Mouse (Mus musculus) heart, postnatal 36 days (tissue): ENCODE results near the gene 9130213A22Rik. TPM values are rescaled to one million over a fixed set of nuclear protein-coding genes. Genes with fewer than 3 reads are reported as not detected.

Experiments used
- DNase-seq, 2 experiments: peaks; one replicate each; pipeline ENCODE4 v3.0.0; 2021 to 2022
- intact Hi-C: fragments of 180-260 bp; cut with DNase I; formaldehyde crosslinking; loops from one replicate; pipeline ENCODE4 v1.15.1; 2025
- total RNA-seq, 2 experiments: library from RNA; stranded (reverse); gene quantifications; 2 replicates each; pipeline ENCODE4 v1.2.3; 2021

Gene 9130213A22Rik
- total RNA-seq, 2 experiments from 2014 or later = 0.22 TPM; not detected in 1

- DNase-seq = peak; percentile 14 to 28
- intact Hi-C loops = no loop called here
These were observed 13.1 kb downstream of the 9130213A22Rik start for GRCm38 (mm10) chr11:69109032-69109900.

GRCm38 (mm10) chr11:69108223-69108622 is 14.2 kb downstream of the 9130213A22Rik start:
- intact Hi-C loops = no loop called here
- DNase-seq = no peak

GRCm38 (mm10) chr11:69107676-69108075 is 14.7 kb downstream of the 9130213A22Rik start:
- no peak for DNase-seq
- intact Hi-C loops = no loop called here

GRCm38 (mm10) chr11:69106842-69107241 is 15.5 kb downstream of the 9130213A22Rik start:
- intact Hi-C loops = no loop called here

GRCm38 (mm10) chr11:69106299-69106698 is 16.1 kb downstream of the 9130213A22Rik start:
- DNase-seq = peak in 1 of 2 experiments; percentile 13
- intact Hi-C loops = no loop called here

More at GRCm38 (mm10) chr11:69106842-69107241, 15.5 kb downstream of the 9130213A22Rik start:
- no peak for DNase-seq

- intact Hi-C loops = no loop called here
- DNase-seq = no peak
These were observed 16.6 kb downstream of the 9130213A22Rik start for GRCm38 (mm10) chr11:69105796-69106195.

GRCm38 (mm10) chr11:69105227-69105626 is 17.2 kb downstream of the 9130213A22Rik start:
- DNase-seq = no peak
- intact Hi-C loops = no loop called here

GRCm38 (mm10) chr11:69104487-69104886 is 17.9 kb downstream of the 9130213A22Rik start:
- intact Hi-C loops = no loop called here

GRCm38 (mm10) chr11:69103531-69104435 is 18.6 kb downstream of the 9130213A22Rik start:
- intact Hi-C loops = no loop called here
- DNase-seq = peak in 1 of 2 experiments; percentile 8

More at GRCm38 (mm10) chr11:69104487-69104886, 17.9 kb downstream of the 9130213A22Rik start:
- peak in 1 of 2 experiments; percentile 2 for DNase-seq

- intact Hi-C loops = no loop called here
- peak in 1 of 2 experiments; percentile 16 for DNase-seq
These were observed 19.3 kb downstream of the 9130213A22Rik start for GRCm38 (mm10) chr11:69103121-69103520.

- DNase-seq = no peak
These were observed 20.0 kb downstream of the 9130213A22Rik start for GRCm38 (mm10) chr11:69102403-69102725.

GRCm38 (mm10) chr11:69101604-69102402 is 20.6 kb downstream of the 9130213A22Rik start:
- intact Hi-C loops = no loop called here
- no peak for DNase-seq

More at GRCm38 (mm10) chr11:69102403-69102725, 20.0 kb downstream of the 9130213A22Rik start:
- intact Hi-C loops = no loop called here

GRCm38 (mm10) chr11:69100639-69101360 is 21.6 kb downstream of the 9130213A22Rik start:
- DNase-seq = peak; percentile 20 to 26
- intact Hi-C loops = no loop called here

GRCm38 (mm10) chr11:69099915-69100345 is 22.5 kb downstream of the 9130213A22Rik start:
- intact Hi-C loops = loop anchor here (5.0 kb wide), 2 partner anchors 297 to 317 kb away; partner anchors contain the start of genes Cyb5d1, Naa38 and Tmem88
- peak; percentile 94 to 95 for DNase-seq

GRCm38 (mm10) chr11:69099177-69099914 is 23.0 kb downstream of the 9130213A22Rik start:
- peak; percentile 93 to 94 for DNase-seq
- intact Hi-C loops = loop anchor here (5.0 kb wide), 2 partner anchors 298 to 318 kb away; partner anchors contain the start of genes Cyb5d1, Naa38 and Tmem88

GRCm38 (mm10) chr11:69098762-69099091 is 23.7 kb downstream of the 9130213A22Rik start:
- DNase-seq = peak; percentile 99 to 100
- intact Hi-C loops = loop anchor here (5.0 kb wide), 2 partner anchors 299 to 319 kb away; partner anchors contain the start of genes Cyb5d1, Naa38 and Tmem88

- DNase-seq = no peak
These were observed 24.2 kb downstream of the 9130213A22Rik start for GRCm38 (mm10) chr11:69098039-69098761.

More at GRCm38 (mm10) chr11:69098039-69098761, 24.2 kb downstream of the 9130213A22Rik start:
- intact Hi-C loops = loop anchor here (5.0 kb wide), 2 partner anchors 299 to 319 kb away; partner anchors contain the start of genes Cyb5d1, Naa38 and Tmem88
